Mouse (Mus musculus): ENCODE results near the gene Rplp0.

GRCm38 (mm10) chr5:115559237-115560101, at the start of gene Rplp0:
- peak; percentile 95 for TF ChIP-seq POLR2A (IDR thresholded peaks at IDR 0.05; ENCODE audit: borderline replicate concordance, low read depth, low read length)
- peak; percentile 50 for TF ChIP-seq CTCF (IDR thresholded peaks at IDR 0.05; ENCODE audit: low read depth, low read length)

All from bone marrow macrophage, adult 2 months (primary cell).